8 mouse cellular contexts compared by ENCODE assay signal in the genomic region with DNA sequence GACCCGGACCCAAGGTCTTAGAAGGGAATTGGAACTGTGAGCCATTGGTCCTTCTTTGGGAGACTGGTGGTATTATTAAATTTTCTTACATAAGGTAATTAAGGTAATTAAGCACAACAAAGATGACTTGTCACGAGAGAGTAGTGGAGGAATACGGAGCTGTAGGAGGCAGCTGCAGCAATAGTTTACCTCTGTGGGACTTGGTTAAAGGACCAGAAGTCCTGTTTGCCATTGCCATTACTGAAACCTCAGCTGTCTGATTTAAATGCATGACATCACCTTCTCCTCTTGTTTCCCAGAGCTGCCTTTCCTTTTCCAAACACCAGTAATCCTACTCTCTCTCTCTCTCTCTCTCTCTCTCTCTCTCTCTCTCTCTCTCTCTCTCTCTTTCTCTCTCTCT. TPM values are rescaled to one million over a fixed set of nuclear protein-coding genes. Genes with fewer than 3 reads are reported as not detected.
DNase-seq lines count a peak whose midpoint lies in the region; ATAC-seq and TF ChIP-seq lines count a peak whose summit lies in the region.

No protein-coding gene starts in this region.

- H3K27ac ChIP-seq in testis, adult 2 months (ENCODE audit: control insufficient read depth, insufficient read depth, low read depth, low read length) = peak overlapping the region; percentile 88
- H3K27ac ChIP-seq in liver, embryonic 11.5 days (ENCODE audit: low read depth, low read length) = no peak overlapping the region

- ATAC-seq in liver, embryonic 11.5 days (replicated peaks; ENCODE audit: low FRiP score) = peak; percentile 5; the same call in 1 of the 2 replicates

- peak overlapping the region; percentile 73 for H3K4me2 ChIP-seq in liver, embryonic 11.5 days

- no peaks in the 10 kb centered on the region for H3K9me3 ChIP-seq in liver, embryonic 11.5 days (ENCODE audit: control insufficient read depth, low read length)

- peak; percentile 11 for DNase-seq in embryo, embryonic 10 days (ENCODE audit: low spot score)
- no peak for DNase-seq in embryo, embryonic 9.5 days (ENCODE audit: extremely low spot score)
- DNase-seq in testis, postnatal 10 days (ENCODE audit: low spot score) = no peak
- no peak for DNase-seq in liver, embryonic 11.5 days (ENCODE audit: low spot score)
- peak; percentile 11 for DNase-seq in testis, postnatal 14 days (ENCODE audit: low spot score)
- no peak for DNase-seq in adrenal gland, adult (ENCODE audit: inconsistent age in 2 of 2, low spot score in 1 of 2)
- no peak for DNase-seq in kidney, adult 18-20 months

- peak overlapping the region; percentile 82 for H3K9ac ChIP-seq in liver, embryonic 11.5 days (ENCODE audit: low read depth, low read length)

- TF ChIP-seq CTCF in testis, adult 2 months (IDR thresholded peaks at IDR 0.05; ENCODE audit: control insufficient read depth, insufficient read depth, insufficient replicate concordance, low read depth, low read length) = no peak

- TF ChIP-seq POLR2A in testis, adult 2 months (IDR thresholded peaks at IDR 0.05; ENCODE audit: control insufficient read depth, low read depth, low read length) = no peak

- peaks cover 6% of the 10 kb centered on the region for H3K4me1 ChIP-seq in testis, adult 2 months (ENCODE audit: control insufficient read depth, insufficient read depth, low read length)
- H3K4me1 ChIP-seq in liver, embryonic 11.5 days (replicated peaks; ENCODE audit: control insufficient read depth, insufficient read depth, low read length) = peaks cover 11% of the 10 kb centered on the region

- H3K4me3 ChIP-seq in testis, adult 2 months (ENCODE audit: control insufficient read depth, low read depth, low read length) = peak overlapping the region; percentile 96; the same call in 1 of the 2 replicates
- H3K4me3 ChIP-seq in liver, embryonic 11.5 days (ENCODE audit: low read depth, low read length) = peak overlapping the region; percentile 89

- H3K36me3 ChIP-seq in testis, adult 2 months (ENCODE audit: control insufficient read depth, insufficient read depth, low read length) = peaks cover 2% of the 10 kb centered on the region; the same call in 1 of the 2 replicates
- H3K36me3 ChIP-seq in liver, embryonic 11.5 days (ENCODE audit: control insufficient read depth, insufficient read depth, low read length) = peaks cover 13% of the 10 kb centered on the region

- 9% methylated on average over 3 of the region's 3 CpGs for WGBS in liver, embryonic 11.5 days

- H3K27me3 ChIP-seq in testis, adult 2 months (ENCODE audit: control insufficient read depth, insufficient read depth, low read length) = no peaks in the 10 kb centered on the region
- no peaks in the 10 kb centered on the region for H3K27me3 ChIP-seq in liver, embryonic 11.5 days (replicated peaks; ENCODE audit: control insufficient read depth, insufficient read depth, low read length)

RNA-seq across cellular contexts. Expression of a gene that starts 0.7 kb away (rescaled TPM):
- 2.6 TPM in 2 replicates for polyA plus RNA-seq in testis, adult 2 months (2012; rRNA removed)
- 5.9 and 7.1 TPM in 2 replicates for polyA plus RNA-seq in liver, embryonic 11.5 days (2014; fragmentation: Nextera tagmentation; extraction: Ambion mirVana)

RNA-seq across cellular contexts. Expression of a gene that starts 20.2 kb away (rescaled TPM):
- 0.94 and 1.0 TPM in 2 replicates for polyA plus RNA-seq in testis, adult 2 months (2012; rRNA removed)
- 0.32 and 0.44 TPM in 2 replicates for polyA plus RNA-seq in liver, embryonic 11.5 days (2014; fragmentation: Nextera tagmentation; extraction: Ambion mirVana)

Comparison
In these comparisons a context has a peak if more than half of its experiments do, and no peak if none do; other contexts are left out.
1. DNase-seq: peak in embryo, embryonic 10 days (single experiment) and testis, postnatal 14 days (single experiment); none in embryo, embryonic 9.5 days (single experiment), testis, postnatal 10 days (single experiment), liver, embryonic 11.5 days (single experiment), adrenal gland, adult (0 of 2) and kidney, adult 18-20 months (single experiment).